Mouse (Mus musculus) heart, embryonic 11.5 days (tissue): ENCODE measurements around the gene Ccm2. TPM values are rescaled to one million over a fixed set of nuclear protein-coding genes. Genes with fewer than 3 reads are reported as not detected.

Experiments
- ATAC-seq: fragments of 200-750 bp; cut with Nextera tagmentation; replicated peaks from 2 replicates; pipeline ENCODE4 v1.8.0; 2017; ENCODE audit warnings: moderate library complexity; ENCODE audit not compliant: insufficient number of reproducible peaks, low FRiP score, low TSS enrichment
- H3K27ac ChIP-seq: fragments of 300-500 bp; sonication (generic); 2 replicates; pipeline ENCODE4 v1.5.1; 2014; ENCODE audit warnings: mild to moderate bottlenecking, low read depth, low read length
- H3K27me3 ChIP-seq: fragments of 300-500 bp; sonication (generic); 2 replicates; pipeline ENCODE4 v1.6.1; 2014; ENCODE audit warnings: mild to moderate bottlenecking, low read length, mixed read lengths; ENCODE audit not compliant: control insufficient read depth, insufficient read depth
- H3K36me3 ChIP-seq: fragments of 300-500 bp; sonication (generic); 2 replicates; pipeline ENCODE4 v1.6.1; 2014; ENCODE audit warnings: mild to moderate bottlenecking, low read length, moderate library complexity, mixed read lengths; ENCODE audit not compliant: control insufficient read depth, insufficient read depth
- H3K4me1 ChIP-seq: fragments of 300-500 bp; sonication (generic); 2 replicates; pipeline ENCODE4 v1.6.1; 2014; ENCODE audit warnings: low read length; ENCODE audit not compliant: control insufficient read depth, insufficient read depth
- H3K4me2 ChIP-seq: fragments of 300-500 bp; sonication (generic); 2 replicates; pipeline ENCODE4 v1.6.1; 2014; ENCODE audit warnings: mild to moderate bottlenecking, moderate library complexity
- H3K4me3 ChIP-seq: fragments of 300-500 bp; sonication (generic); 2 replicates; pipeline ENCODE4 v1.5.1; 2014; ENCODE audit warnings: low read depth, low read length
- H3K9ac ChIP-seq: fragments of 300-500 bp; sonication (generic); 2 replicates; pipeline ENCODE4 v1.6.1; 2014; ENCODE audit warnings: mild to moderate bottlenecking, low read depth, low read length, moderate library complexity
- H3K9me3 ChIP-seq: fragments of 300-500 bp; sonication (generic); replicated peaks from 2 replicates; pipeline ENCODE4 v1.6.1; 2016; ENCODE audit warnings: low read length; ENCODE audit not compliant: control insufficient read depth
- WGBS: fragments of 180-500 bp; shearing (Covaris S2); extraction: QIAGEN DNeasy Blood & Tissue Kit; methylation state at CpG from one replicate; pipeline ENCODE4 v1.1.7; 2014; ENCODE audit not compliant: insufficient replicate concordance; 5-methylcytosine and 5-hydroxymethylcytosine counted together
- polyA plus RNA-seq: library from polyadenylated mRNA; unstranded; fragments of >200 nt; fragmentation: Nextera tagmentation; extraction: Ambion mirVana; gene quantifications from 2 replicates; pipeline ENCODE4 v1.2.1, GENCODE M21; 2014

Gene Ccm2
- polyA plus RNA-seq, 1 experiment from 2014 or later: 62.9 TPM

- Histone ChIP-seq H3K9me3 (no peaks in the 10 kb centered on the region), H3K27me3 (peaks cover 50% of the 10 kb centered on the region), H3K4me3 (no peak overlapping the region), H3K36me3 (peaks cover 1% of the 10 kb centered on the region), H3K9ac (no peak overlapping the region), H3K4me2 (no peak overlapping the region), H3K4me1 (peaks cover 49% of the 10 kb centered on the region), H3K27ac (no peak overlapping the region)
- WGBS: 72% methylated on average over 20 of the region's 20 CpGs
- ATAC-seq: no peak
Measured at GRCm38 (mm10) chr11:6601649-6602480, 55.2 kb downstream of the Ccm2 start.

- Histone ChIP-seq H3K27ac (no peak overlapping the region), H3K27me3 (peaks cover 55% of the 10 kb centered on the region), H3K36me3 (no peaks in the 10 kb centered on the region), H3K4me2 (no peak overlapping the region), H3K9me3 (no peaks in the 10 kb centered on the region), H3K4me3 (no peak overlapping the region), H3K4me1 (peaks cover 47% of the 10 kb centered on the region), H3K9ac (no peak overlapping the region)
- WGBS: 80% methylated on average over 9 of the region's 9 CpGs
- ATAC-seq: no peak
Measured at GRCm38 (mm10) chr11:6602662-6603061, 56.0 kb downstream of the Ccm2 start.

GRCm38 (mm10) chr11:6603224-6603623 is 56.5 kb downstream of the Ccm2 start:
- no peak overlapping the region for H3K9ac ChIP-seq
- no peak overlapping the region for H3K4me3 ChIP-seq
- H3K9me3 ChIP-seq: no peaks in the 10 kb centered on the region
- ATAC-seq: no peak
- H3K4me2 ChIP-seq: 0 out of 2 replicates have a peak overlapping the region, but pooled peaks have one; percentile 9
- peaks cover 41% of the 10 kb centered on the region for H3K4me1 ChIP-seq
- no peak overlapping the region for H3K27ac ChIP-seq
- 74% methylated on average over 9 of the region's 9 CpGs for WGBS
- H3K27me3 ChIP-seq: peaks cover 55% of the 10 kb centered on the region
- no peaks in the 10 kb centered on the region for H3K36me3 ChIP-seq

- H3K27me3 ChIP-seq: peaks cover 55% of the 10 kb centered on the region
Measured at GRCm38 (mm10) chr11:6603887-6604603, 57.4 kb downstream of the Ccm2 start.

GRCm38 (mm10) chr11:6604604-6604936 is 57.9 kb downstream of the Ccm2 start:
- Histone ChIP-seq H3K27ac (no peak overlapping the region), H3K36me3 (no peaks in the 10 kb centered on the region), H3K4me1 (peaks cover 28% of the 10 kb centered on the region), H3K4me2 (no peak overlapping the region; the same call in 1 of the 2 replicates), H3K9ac (no peak overlapping the region), H3K9me3 (no peaks in the 10 kb centered on the region), H3K4me3 (no peak overlapping the region), H3K27me3 (peaks cover 55% of the 10 kb centered on the region)
- ATAC-seq: no peak

More at GRCm38 (mm10) chr11:6603887-6604603, 57.4 kb downstream of the Ccm2 start:
- no peak overlapping the region for H3K27ac ChIP-seq
- H3K9ac ChIP-seq: no peak overlapping the region
- peak overlapping the region; percentile 24; the same call in 1 of the 2 replicates for H3K4me2 ChIP-seq
- no peaks in the 10 kb centered on the region for H3K9me3 ChIP-seq
- no peak overlapping the region for H3K4me3 ChIP-seq
- H3K36me3 ChIP-seq: no peaks in the 10 kb centered on the region
- peak; percentile 62 for ATAC-seq
- WGBS: 23% methylated on average over 12 of the region's 12 CpGs
- peaks cover 33% of the 10 kb centered on the region for H3K4me1 ChIP-seq

GRCm38 (mm10) chr11:6605021-6605481 is 58.4 kb downstream of the Ccm2 start:
- no peak overlapping the region for H3K27ac ChIP-seq
- 14% methylated on average over 13 of the region's 13 CpGs for WGBS
- no peaks in the 10 kb centered on the region for H3K9me3 ChIP-seq
- no peaks in the 10 kb centered on the region for H3K36me3 ChIP-seq
- ATAC-seq: no peak
- 0 out of 2 replicates have a peak overlapping the region, but pooled peaks have one; percentile 56 for H3K9ac ChIP-seq
- peaks cover 24% of the 10 kb centered on the region for H3K4me1 ChIP-seq
- H3K27me3 ChIP-seq: peaks cover 55% of the 10 kb centered on the region
- peak overlapping the region; percentile 38 for H3K4me3 ChIP-seq
- peak overlapping the region; percentile 68 for H3K4me2 ChIP-seq

GRCm38 (mm10) chr11:6605491-6606399 is 59.1 kb downstream of the Ccm2 start, which contains the start of gene Nacad:
Gene Nacad, minus strand, starts transcription at chr11:6606053.
- peak within 1 kb of the TSS; percentile 38 for H3K4me3 ChIP-seq
- no peaks in the 10 kb centered on the region for H3K9me3 ChIP-seq
- H3K9ac ChIP-seq: 0 out of 2 replicates have a peak within 1 kb of the TSS, but pooled peaks have one; percentile 56
- peak within 1 kb of the TSS; percentile 68 for H3K4me2 ChIP-seq
- no peak within 1 kb of the TSS for H3K27ac ChIP-seq
- 0 out of 2 replicates have a peak, but pooled peaks have one; percentile 8 for ATAC-seq
- 7% methylated on average over 41 of the region's 41 CpGs for WGBS
- H3K4me1 ChIP-seq: peaks cover 24% of the 10 kb centered on the region
- H3K36me3 ChIP-seq: no peaks in the 10 kb centered on the region
- H3K27me3 ChIP-seq: peaks cover 50% of the 10 kb centered on the region
